ENCODE assay signal across 18 mouse cellular contexts in the genomic region with DNA sequence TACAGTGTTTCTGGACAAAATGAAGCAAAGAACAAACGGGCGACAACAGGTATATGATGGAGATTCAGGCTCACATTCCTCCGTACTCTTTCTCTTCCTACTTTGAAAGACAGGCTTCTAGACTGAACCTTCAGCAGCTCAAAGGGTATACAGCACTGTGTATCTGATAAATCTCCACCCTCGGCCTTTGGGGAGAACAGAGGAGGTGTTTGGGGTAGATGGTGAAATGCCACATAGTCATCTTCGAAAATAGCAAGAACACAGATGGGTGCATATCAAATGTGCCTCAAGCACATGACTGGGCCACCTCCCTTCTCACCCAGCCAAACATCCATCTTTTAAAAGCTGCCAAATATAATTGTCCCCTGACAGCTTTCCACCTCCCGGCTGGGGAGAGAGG.
DNase-seq lines count a peak whose midpoint lies in the region.
"Had no signal": no experiment of that assay in that cellular context is flagged by ENCODE, and none has a peak within 500 bp of the region (broad histone marks: within the 10 kb centered on the region; RNA-seq: fewer than 3 reads in every experiment).

No protein-coding gene starts in this region.

- peak; percentile 14 to 26 for DNase-seq in frontal cortex, adult 2 months (ENCODE audit: extremely low spot score in 1 of 2, low spot score in 1 of 2)
- no peak for DNase-seq in frontal cortex, postnatal 25 days (ENCODE audit: low spot score in 2 of 2)
- peak; percentile 39 for DNase-seq in layer of hippocampus, adult 9-11 months
- no peak for DNase-seq in layer of hippocampus, adult 11-12 months (ENCODE audit: low spot score)
- peak; percentile 63 for DNase-seq in brain, adult 2 months (ENCODE audit: low read depth, low spot score)
- DNase-seq in urinary bladder, adult 2 months (ENCODE audit: low spot score), result no peak
- DNase-seq: adrenal gland, postnatal 10 days; adrenal gland, postnatal 36 days; B cell, adult 2 months; cerebellum, adult 11-12 months; cerebellum, adult 8-10 months; cerebellum, postnatal 10 days; cerebellum, postnatal 36 days; gastrocnemius, adult 2 months; gastrocnemius, postnatal 14 days; heart, adult 18-20 months; heart, postnatal 14 days; heart, postnatal 4 days had no signal

Comparison
In these comparisons a context has a peak if more than half of its experiments do, and no peak if none do; other contexts are left out.
1. DNase-seq: peak in frontal cortex, adult 2 months (2 of 2), layer of hippocampus, adult 9-11 months (single experiment) and brain, adult 2 months (single experiment); none in frontal cortex, postnatal 25 days (0 of 2), layer of hippocampus, adult 11-12 months (single experiment) and urinary bladder, adult 2 months (single experiment).